Mouse (Mus musculus): ENCODE measurements at regions not wholly inside any gene's neighbourhood (a gene's known extent, or its start where the extent isn't known, plus 50 kb on each side); places are given as distances from the start of the nearest gene placed in this dataset.
"Not testable (repeated sequence)": the region's sequence is repeated elsewhere in the genome, so short reads cannot be mapped to it uniquely, and the experiment has no call there.

DNA sequence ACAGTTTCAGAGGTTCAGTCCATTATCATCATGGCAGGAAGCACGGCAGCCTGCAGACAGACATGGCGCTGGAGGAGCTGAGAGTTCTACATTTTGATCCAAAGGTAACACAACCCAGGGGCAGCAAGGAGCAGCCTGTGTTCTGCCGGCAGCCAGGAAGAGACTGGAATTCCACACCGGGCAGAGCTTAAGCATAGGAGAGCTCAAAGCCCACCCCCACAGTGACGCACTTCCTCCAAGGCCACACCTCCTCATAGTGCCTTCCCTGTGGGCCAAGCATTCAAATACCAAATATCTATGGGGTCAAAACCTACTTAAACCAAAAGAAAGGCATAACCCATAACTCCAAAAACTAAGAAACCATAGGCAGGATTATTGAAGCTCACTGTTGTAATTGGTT, 149.4 kb upstream of the Ajap1 start:
- Histone ChIP-seq H3K9ac (no peak overlapping the region), H3K4me3 (no peak overlapping the region), H3K9me3 (no peaks in the 10 kb centered on the region), H3K27ac (no peak overlapping the region), H3K36me3 (no peaks in the 10 kb centered on the region), H3K4me1 (peaks cover 8% of the 10 kb centered on the region), H3K4me2 (replicated peaks) (no peak overlapping the region), H3K27me3 (replicated peaks) (no peaks in the 10 kb centered on the region)
- no peak for ATAC-seq (ENCODE audit: low FRiP score, low read depth)
- WGBS, result 93% methylated on average over 5 of the region's 5 CpGs

DNA sequence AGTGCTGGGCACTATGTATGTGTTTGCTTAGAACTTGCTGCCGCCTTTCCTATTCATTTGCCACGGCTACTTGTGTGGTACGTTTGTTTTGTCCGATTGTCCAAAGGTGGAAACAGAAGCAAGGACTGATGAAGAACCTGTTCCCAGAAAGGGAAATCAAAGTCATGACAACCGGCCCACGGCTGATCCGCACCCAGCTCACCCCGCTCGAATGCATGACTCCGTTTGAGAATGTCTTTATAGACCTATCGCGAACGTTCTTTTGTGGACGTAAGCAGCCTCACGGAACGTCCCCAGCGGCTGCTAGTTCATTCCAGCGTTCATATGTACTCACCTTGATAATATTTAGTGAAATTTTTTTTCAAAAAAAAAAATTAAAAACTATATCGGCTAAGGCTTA, 149.9 kb upstream of the Ajap1 start:
- no peak for ATAC-seq (ENCODE audit: low FRiP score, low read depth)
- 86% methylated on average over 19 of the region's 19 CpGs for WGBS
- Histone ChIP-seq H3K9ac (no peak overlapping the region), H3K27ac (no peak overlapping the region), H3K4me3 (no peak overlapping the region), H3K4me2 (replicated peaks) (no peak overlapping the region), H3K36me3 (no peaks in the 10 kb centered on the region), H3K9me3 (no peaks in the 10 kb centered on the region), H3K27me3 (replicated peaks) (no peaks in the 10 kb centered on the region), H3K4me1 (peaks cover 8% of the 10 kb centered on the region)

DNA sequence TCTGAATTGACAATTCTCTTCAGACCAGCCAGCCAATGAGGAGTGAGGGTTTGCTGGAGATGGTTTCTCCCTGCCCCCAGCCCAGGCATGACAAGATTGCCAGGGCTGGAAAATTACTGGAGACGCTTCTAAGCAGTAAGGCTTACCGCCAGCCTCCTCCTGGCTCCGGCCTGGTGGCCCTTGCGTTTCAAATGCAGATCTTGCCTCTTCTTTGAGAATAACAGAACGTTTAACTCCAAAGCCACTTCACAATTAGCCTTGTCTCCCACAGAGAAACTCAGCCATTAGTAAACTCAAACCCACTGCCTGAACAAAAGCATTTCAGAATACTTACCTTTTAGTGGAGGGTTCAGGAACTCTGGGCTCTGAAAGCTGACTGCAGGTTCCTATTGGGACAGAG, 150.6 kb upstream of the Ajap1 start:
- Histone ChIP-seq H3K9me3 (no peaks in the 10 kb centered on the region), H3K36me3 (no peaks in the 10 kb centered on the region), H3K4me2 (replicated peaks) (no peak overlapping the region), H3K4me1 (peaks cover 8% of the 10 kb centered on the region), H3K9ac (no peak overlapping the region), H3K4me3 (no peak overlapping the region), H3K27ac (no peak overlapping the region), H3K27me3 (replicated peaks) (no peaks in the 10 kb centered on the region)
- WGBS, result 9% methylated on average over 5 of the region's 5 CpGs
- no peak for ATAC-seq (ENCODE audit: low FRiP score, low read depth)

DNA sequence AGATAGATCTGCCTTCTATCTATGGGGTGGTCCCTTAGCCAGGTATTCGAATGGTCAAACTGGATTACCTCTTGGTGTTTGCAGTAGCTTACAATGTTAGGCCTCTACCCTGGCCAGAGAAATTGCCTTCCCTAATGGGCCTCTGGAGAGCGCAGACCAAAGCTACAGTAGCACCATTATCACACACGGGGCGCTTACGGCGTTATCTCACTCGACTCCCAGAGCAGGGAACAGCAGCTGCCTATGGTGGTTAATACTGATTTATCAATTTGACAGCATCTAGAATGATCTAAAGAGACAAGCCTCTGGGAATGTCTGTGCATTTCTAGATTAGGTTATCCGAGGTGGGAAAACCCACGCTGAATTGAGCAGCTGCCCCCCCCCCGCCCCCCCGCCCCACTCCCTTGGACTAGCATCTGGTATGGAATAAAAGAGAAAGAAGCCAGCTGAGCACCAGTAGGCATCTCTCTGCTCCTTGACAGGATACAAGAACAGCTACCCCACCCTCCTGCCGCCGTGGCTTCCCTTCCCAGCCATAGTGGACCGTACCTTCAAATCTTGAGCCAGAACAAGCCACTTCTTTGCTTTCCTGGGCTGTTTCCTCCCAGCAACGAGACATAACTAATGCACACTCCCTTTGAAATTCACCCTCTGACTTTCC, 151.7 kb upstream of the Ajap1 start:
- no peak overlapping the region for H3K4me2 ChIP-seq (replicated peaks)
- H3K9me3 ChIP-seq, result no peaks in the 10 kb centered on the region
- ATAC-seq (ENCODE audit: low FRiP score, low read depth), result no peak
- no peaks in the 10 kb centered on the region for H3K36me3 ChIP-seq
- no peak overlapping the region for H3K9ac ChIP-seq
- H3K27me3 ChIP-seq (replicated peaks), result no peaks in the 10 kb centered on the region
- peaks cover 8% of the 10 kb centered on the region for H3K4me1 ChIP-seq
- no peak overlapping the region for H3K4me3 ChIP-seq
- WGBS, result 40% methylated on average over 15 of the region's 15 CpGs
- H3K27ac ChIP-seq, result no peak overlapping the region

- ATAC-seq (ENCODE audit: low FRiP score, low read depth), result no peak
- WGBS, result 0% methylated on average over 1 of the region's 1 CpGs
These were observed 155.4 kb upstream of the Ajap1 start for GRCm38 (mm10) chr4:153637989-153638388.

DNA sequence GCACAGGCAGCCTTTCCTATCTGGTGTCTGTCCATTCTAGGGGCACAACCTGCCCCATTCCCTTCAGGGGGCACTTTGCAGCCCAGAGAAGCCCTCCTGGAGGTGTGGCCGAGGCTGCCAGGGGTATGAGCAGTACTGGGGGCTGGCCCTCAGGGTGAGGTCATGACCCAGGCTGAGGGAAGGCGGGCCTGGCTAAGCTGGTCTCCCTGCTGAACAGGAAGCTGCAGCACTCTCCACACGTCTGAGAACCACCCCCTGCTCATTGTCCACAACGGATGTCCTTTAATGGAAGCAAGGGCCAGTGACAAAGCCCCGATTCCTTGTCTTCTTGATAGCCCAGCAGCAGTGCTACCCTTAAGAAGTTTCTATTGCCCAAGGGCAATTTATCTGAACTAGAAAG, 169.2 kb upstream of the Ajap1 start:
- H3K4me3 ChIP-seq, result no peak overlapping the region
- H3K27ac ChIP-seq, result no peak overlapping the region
- WGBS, result 3% methylated on average over 5 of the region's 5 CpGs
- H3K36me3 ChIP-seq, result no peaks in the 10 kb centered on the region
- H3K27me3 ChIP-seq (replicated peaks), result no peaks in the 10 kb centered on the region
- no peak overlapping the region for H3K9ac ChIP-seq
- ATAC-seq (ENCODE audit: low FRiP score, low read depth), result no peak
- H3K9me3 ChIP-seq, result no peaks in the 10 kb centered on the region
- peaks cover 5% of the 10 kb centered on the region; the same call in 1 of the 2 replicates for H3K4me1 ChIP-seq
- no peak overlapping the region for H3K4me2 ChIP-seq (replicated peaks)

More at GRCm38 (mm10) chr4:153637989-153638388, 155.4 kb upstream of the Ajap1 start:
- no peak overlapping the region for H3K4me2 ChIP-seq (replicated peaks)
- no peaks in the 10 kb centered on the region for H3K27me3 ChIP-seq (replicated peaks)
- H3K4me1 ChIP-seq, result peaks cover 8% of the 10 kb centered on the region
- no peak overlapping the region for H3K4me3 ChIP-seq
- H3K36me3 ChIP-seq, result no peaks in the 10 kb centered on the region
- no peak overlapping the region for H3K9ac ChIP-seq
- no peaks in the 10 kb centered on the region for H3K9me3 ChIP-seq
- H3K27ac ChIP-seq, result peak overlapping the region; percentile 9; the same call in 1 of the 2 replicates

- H3K4me3 ChIP-seq, result no peak overlapping the region
- no peak for ATAC-seq (ENCODE audit: low FRiP score, low read depth)
- H3K9me3 ChIP-seq, result no peaks in the 10 kb centered on the region
- H3K4me1 ChIP-seq, result peaks cover 5% of the 10 kb centered on the region; the same call in 1 of the 2 replicates
- H3K9ac ChIP-seq, result no peak overlapping the region
- H3K27me3 ChIP-seq (replicated peaks), result no peaks in the 10 kb centered on the region
- H3K4me2 ChIP-seq (replicated peaks), result no peak overlapping the region
- H3K36me3 ChIP-seq, result no peaks in the 10 kb centered on the region
- H3K27ac ChIP-seq, result no peak overlapping the region
- WGBS, result 87% methylated on average over 11 of the region's 11 CpGs
These were observed 170.2 kb upstream of the Ajap1 start for GRCm38 (mm10) chr4:153652841-153653240.

DNA sequence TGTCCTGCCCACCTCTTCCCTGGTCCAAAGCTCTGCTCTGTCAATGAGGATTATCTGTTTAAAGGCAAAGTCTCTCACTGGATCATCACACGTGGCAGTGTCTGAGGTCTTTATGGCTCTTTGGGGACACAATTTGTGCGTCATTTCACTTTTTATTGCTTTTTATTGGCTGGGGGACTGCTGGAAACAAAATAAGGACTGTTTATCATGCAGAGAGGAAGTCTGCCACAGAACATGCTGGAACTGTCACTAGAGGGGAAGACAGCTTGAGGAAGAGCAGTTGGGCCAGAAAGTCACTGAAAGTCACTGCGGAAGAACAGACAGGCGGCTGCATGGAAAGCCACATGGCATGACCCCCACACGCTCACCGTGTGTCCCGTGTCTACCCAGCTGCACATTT, 180.1 kb upstream of the Ajap1 start:
- 57% methylated on average over 7 of the region's 7 CpGs for WGBS
- no peaks in the 10 kb centered on the region for H3K9me3 ChIP-seq
- ATAC-seq (ENCODE audit: low FRiP score, low read depth), result no peak
- H3K9ac ChIP-seq, result no peak overlapping the region
- H3K4me1 ChIP-seq, result peaks cover 15% of the 10 kb centered on the region
- H3K4me2 ChIP-seq (replicated peaks), result no peak overlapping the region
- no peak overlapping the region for H3K27ac ChIP-seq
- H3K27me3 ChIP-seq (replicated peaks), result no peaks in the 10 kb centered on the region
- no peak overlapping the region for H3K4me3 ChIP-seq
- no peaks in the 10 kb centered on the region for H3K36me3 ChIP-seq

DNA sequence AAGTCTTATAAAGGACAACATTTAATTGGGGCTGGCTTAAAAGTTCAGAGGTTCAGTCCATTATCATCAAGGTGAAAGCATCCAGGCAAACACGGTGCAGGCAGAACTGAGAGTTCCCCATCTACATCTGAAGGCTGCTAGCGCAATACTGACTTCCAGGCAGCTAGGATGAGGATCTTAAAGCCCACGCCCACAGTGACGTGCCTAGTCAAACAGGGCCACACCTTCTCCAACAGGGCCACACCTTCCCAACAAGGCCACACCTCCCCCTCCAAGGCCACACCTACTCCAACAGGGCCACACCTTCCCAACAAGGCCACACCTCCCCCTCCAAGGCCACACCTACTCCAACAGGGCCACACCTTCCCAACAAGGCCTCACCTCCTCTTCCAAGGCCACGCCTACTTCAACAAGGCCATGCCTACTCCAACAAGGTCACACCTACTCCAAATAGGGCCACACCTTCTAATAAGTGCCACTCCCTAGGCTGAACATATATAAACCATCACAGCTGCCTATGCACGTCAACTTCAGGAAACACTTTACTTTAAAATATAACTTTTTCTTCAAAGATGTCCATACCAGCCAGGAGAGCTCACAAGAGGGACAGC, 184.1 kb upstream of the Ajap1 start:
- H3K4me1 ChIP-seq, result peaks cover 15% of the 10 kb centered on the region
- WGBS, result 80% methylated on average over 6 of the region's 6 CpGs
- H3K4me3 ChIP-seq; H3K27me3 ChIP-seq (replicated peaks); H3K4me2 ChIP-seq (replicated peaks); H3K9ac ChIP-seq; H3K27ac ChIP-seq; H3K36me3 ChIP-seq; ATAC-seq (ENCODE audit: low FRiP score, low read depth); H3K9me3 ChIP-seq: not testable (repeated sequence)

DNA sequence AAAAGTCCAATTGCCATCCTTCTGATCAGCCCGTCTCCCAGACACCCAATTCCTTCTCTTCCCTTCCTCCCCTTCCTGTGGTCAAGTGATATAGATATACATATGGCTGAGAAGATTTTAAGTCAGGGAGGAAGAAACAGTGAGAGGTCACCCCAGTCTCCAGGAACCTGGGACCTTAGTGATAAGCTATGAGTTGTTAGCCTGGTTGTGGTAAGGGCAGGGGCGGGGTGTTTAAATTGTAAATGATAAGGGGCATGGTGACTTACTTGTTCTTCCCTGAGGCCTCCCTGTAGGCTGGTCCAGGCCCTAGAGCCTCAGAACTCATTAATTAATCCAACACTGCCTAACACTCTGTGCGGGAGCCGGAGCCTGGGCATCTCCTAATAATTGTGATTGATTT, 186.5 kb upstream of the Ajap1 start:
- Histone ChIP-seq H3K9me3 (no peaks in the 10 kb centered on the region), H3K4me3 (no peak overlapping the region), H3K4me2 (replicated peaks) (no peak overlapping the region), H3K36me3 (no peaks in the 10 kb centered on the region), H3K9ac (no peak overlapping the region), H3K4me1 (no peaks in the 10 kb centered on the region), H3K27me3 (replicated peaks) (no peaks in the 10 kb centered on the region), H3K27ac (no peak overlapping the region)
- WGBS, result 86% methylated on average over 4 of the region's 4 CpGs
- ATAC-seq (ENCODE audit: low FRiP score, low read depth), result no peak

DNA sequence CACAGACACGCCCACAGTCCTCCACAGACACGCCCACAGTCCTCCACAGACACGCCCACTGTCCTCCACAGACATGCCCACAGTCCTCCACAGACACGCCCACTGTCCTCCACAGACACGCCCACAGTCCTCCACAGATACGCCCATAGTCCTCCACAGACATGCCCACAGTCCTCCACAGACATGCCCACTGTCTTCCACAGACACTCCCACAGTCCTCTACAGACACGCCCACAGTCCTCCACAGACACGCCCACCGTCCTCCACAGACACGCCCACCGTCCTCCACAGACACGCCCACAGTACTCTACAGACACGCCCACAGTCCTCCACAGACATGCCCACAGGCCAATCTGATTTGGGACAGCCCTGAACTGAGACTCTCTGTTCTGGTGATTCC, 187.6 kb upstream of the Ajap1 start:
- no peaks in the 10 kb centered on the region for H3K27me3 ChIP-seq (replicated peaks)
- 90% methylated on average over 13 of the region's 13 CpGs for WGBS
- no peak overlapping the region for H3K4me3 ChIP-seq
- H3K9me3 ChIP-seq, result no peaks in the 10 kb centered on the region
- no peaks in the 10 kb centered on the region for H3K4me1 ChIP-seq
- no peak overlapping the region for H3K9ac ChIP-seq
- H3K4me2 ChIP-seq (replicated peaks), result no peak overlapping the region
- H3K27ac ChIP-seq, result no peak overlapping the region
- H3K36me3 ChIP-seq, result no peaks in the 10 kb centered on the region
- no peak for ATAC-seq (ENCODE audit: low FRiP score, low read depth)

DNA sequence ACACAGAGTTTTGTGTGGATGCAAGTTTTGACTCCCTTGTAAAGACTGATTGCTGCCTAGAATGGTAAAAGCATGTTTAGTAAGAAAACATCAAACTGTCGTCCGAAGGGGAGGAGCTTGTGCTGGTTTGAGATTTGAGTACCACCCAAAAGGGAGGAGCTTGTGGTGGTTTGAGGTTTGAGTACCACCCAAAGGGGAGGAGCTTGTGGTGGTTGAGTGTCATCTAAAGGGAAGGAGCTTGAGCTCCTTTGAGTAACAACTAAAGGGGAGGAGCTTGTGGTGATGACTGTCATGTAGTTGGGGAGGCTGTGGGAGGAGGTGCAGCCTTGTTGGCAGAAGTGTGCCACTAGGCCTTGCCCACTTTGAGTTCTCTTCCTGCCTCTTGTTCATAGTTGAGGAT, 192.8 kb upstream of the Ajap1 start:
- Histone ChIP-seq H3K36me3 (no peaks in the 10 kb centered on the region), H3K9ac (no peak overlapping the region), H3K4me1 (no peaks in the 10 kb centered on the region), H3K27ac (no peak overlapping the region), H3K4me3 (no peak overlapping the region), H3K9me3 (no peaks in the 10 kb centered on the region), H3K27me3 (replicated peaks) (no peaks in the 10 kb centered on the region), H3K4me2 (replicated peaks) (no peak overlapping the region)
- 85% methylated on average over 2 of the region's 2 CpGs for WGBS
- ATAC-seq (ENCODE audit: low FRiP score, low read depth), result no peak

- H3K9ac ChIP-seq, result no peak overlapping the region
- no peaks in the 10 kb centered on the region for H3K9me3 ChIP-seq
- no peaks in the 10 kb centered on the region for H3K27me3 ChIP-seq (replicated peaks)
- ATAC-seq (ENCODE audit: low FRiP score, low read depth), result no peak
- no peak overlapping the region for H3K27ac ChIP-seq
- H3K4me2 ChIP-seq (replicated peaks), result no peak overlapping the region
- WGBS, result 31% methylated on average over 12 of the region's 12 CpGs
- no peaks in the 10 kb centered on the region for H3K4me1 ChIP-seq
- H3K4me3 ChIP-seq, result no peak overlapping the region
- no peaks in the 10 kb centered on the region for H3K36me3 ChIP-seq
These were observed 196.5 kb upstream of the Ajap1 start for GRCm38 (mm10) chr4:153679151-153679550.
